Mouse (Mus musculus) heart, adult 9 months (tissue): ENCODE measurements around the gene Mecom.
"Not testable (repeated sequence)": the region's sequence is repeated elsewhere in the genome, so short reads cannot be mapped to it uniquely, and the experiment has no call there.

Experiments used
- DNase-seq, 2 experiments: peaks; one replicate each; pipeline ENCODE4 v3.0.0; 2022; ENCODE audit warnings: low spot score in 2 of 2

Mecom gene

GRCm38 (mm10) chr3:30445247-30445969 lies 102.4 kb downstream of the Mecom start:
- DNase-seq: no peak

GRCm38 (mm10) chr3:30441646-30442045 lies 106.2 kb downstream of the Mecom start:
- DNase-seq: no peak

- no peak for DNase-seq
These were observed 109.8 kb downstream of the Mecom start for GRCm38 (mm10) chr3:30438007-30438406.

GRCm38 (mm10) chr3:30436561-30436960 lies 111.2 kb downstream of the Mecom start:
- DNase-seq: no peak

- DNase-seq: no peak
These were observed 111.7 kb downstream of the Mecom start for GRCm38 (mm10) chr3:30436131-30436530.

GRCm38 (mm10) chr3:30428877-30429276 lies 118.9 kb downstream of the Mecom start:
- no peak for DNase-seq

GRCm38 (mm10) chr3:30424036-30424435 lies 123.8 kb downstream of the Mecom start:
- no peak for DNase-seq

GRCm38 (mm10) chr3:30421948-30422347 lies 125.9 kb downstream of the Mecom start:
- not testable (repeated sequence) for DNase-seq

- no peak for DNase-seq
These were observed 126.9 kb downstream of the Mecom start for GRCm38 (mm10) chr3:30420899-30421298.

- DNase-seq: no peak
These were observed 133.6 kb downstream of the Mecom start for GRCm38 (mm10) chr3:30414173-30414572.

GRCm38 (mm10) chr3:30410778-30411177 lies 137.0 kb downstream of the Mecom start:
- DNase-seq: no peak

- no peak for DNase-seq
These were observed 143.0 kb downstream of the Mecom start for GRCm38 (mm10) chr3:30404821-30405220.

GRCm38 (mm10) chr3:30398911-30399310 lies 148.9 kb downstream of the Mecom start:
- DNase-seq: no peak

GRCm38 (mm10) chr3:30394911-30395310 lies 152.9 kb downstream of the Mecom start:
- no peak for DNase-seq

GRCm38 (mm10) chr3:30392662-30393061 lies 155.1 kb downstream of the Mecom start:
- peak in 1 of 2 experiments; percentile 8 for DNase-seq

- peak; percentile 21 to 30 for DNase-seq
These were observed 155.6 kb downstream of the Mecom start for GRCm38 (mm10) chr3:30392218-30392617.

GRCm38 (mm10) chr3:30390346-30390745 lies 157.5 kb downstream of the Mecom start:
- no peak for DNase-seq

- DNase-seq: no peak
These were observed 167.5 kb downstream of the Mecom start for GRCm38 (mm10) chr3:30380273-30380672.

GRCm38 (mm10) chr3:30379301-30379700 lies 168.5 kb downstream of the Mecom start:
- DNase-seq: no peak

- DNase-seq: no peak
These were observed 176.3 kb downstream of the Mecom start for GRCm38 (mm10) chr3:30371472-30371871.

- no peak for DNase-seq
These were observed 176.8 kb downstream of the Mecom start for GRCm38 (mm10) chr3:30370860-30371455.

GRCm38 (mm10) chr3:30366621-30367020 lies 181.2 kb downstream of the Mecom start:
- peak; percentile 19 to 35 for DNase-seq

- no peak for DNase-seq
These were observed 186.6 kb downstream of the Mecom start for GRCm38 (mm10) chr3:30361190-30361589.
